Mouse (Mus musculus) A20 (cell line): ENCODE measurements around the gene Adgrl2.

ENCODE experiments used
- DNase-seq: peaks from one replicate; pipeline ENCODE4 v3.0.0-alpha.2; 2011; ENCODE audit warnings: low read depth, low spot score

Gene Adgrl2

GRCm38 (mm10) chr3:148885980-148886668, 104.2 kb downstream of the Adgrl2 start:
- peak; percentile 9 for DNase-seq

- no peak for DNase-seq
Observed at GRCm38 (mm10) chr3:148885184-148885583, 105.2 kb downstream of the Adgrl2 start.

GRCm38 (mm10) chr3:148881431-148881830, 108.9 kb downstream of the Adgrl2 start:
- no peak for DNase-seq

- no peak for DNase-seq
Observed at GRCm38 (mm10) chr3:148872563-148872962, 117.8 kb downstream of the Adgrl2 start.

GRCm38 (mm10) chr3:148871792-148872464, 118.4 kb downstream of the Adgrl2 start:
- no peak for DNase-seq

- DNase-seq: no peak
Observed at GRCm38 (mm10) chr3:148867618-148868017, 122.7 kb downstream of the Adgrl2 start.

- no peak for DNase-seq
Observed at GRCm38 (mm10) chr3:148866633-148867032, 123.7 kb downstream of the Adgrl2 start.

GRCm38 (mm10) chr3:148866053-148866452, 124.3 kb downstream of the Adgrl2 start:
- DNase-seq: no peak

GRCm38 (mm10) chr3:148865234-148865633, 125.1 kb downstream of the Adgrl2 start:
- no peak for DNase-seq

GRCm38 (mm10) chr3:148861860-148862259, 128.5 kb downstream of the Adgrl2 start:
- DNase-seq: no peak

- DNase-seq: no peak
Observed at GRCm38 (mm10) chr3:148854306-148854910, 135.9 kb downstream of the Adgrl2 start.

- DNase-seq: no peak
Observed at GRCm38 (mm10) chr3:148853372-148853771, 137.0 kb downstream of the Adgrl2 start.

GRCm38 (mm10) chr3:148852556-148852955, 137.8 kb downstream of the Adgrl2 start:
- DNase-seq: no peak

GRCm38 (mm10) chr3:148850821-148851220, 139.5 kb downstream of the Adgrl2 start:
- DNase-seq: no peak

- no peak for DNase-seq
Observed at GRCm38 (mm10) chr3:148848366-148848765, 142.0 kb downstream of the Adgrl2 start.

GRCm38 (mm10) chr3:148844182-148844581, 146.2 kb downstream of the Adgrl2 start:
- DNase-seq: no peak

- no peak for DNase-seq
Observed at GRCm38 (mm10) chr3:148842533-148842932, 147.8 kb downstream of the Adgrl2 start.

GRCm38 (mm10) chr3:148838835-148839296, 151.5 kb downstream of the Adgrl2 start:
- DNase-seq: no peak

- no peak for DNase-seq
Observed at GRCm38 (mm10) chr3:148838095-148838834, 152.1 kb downstream of the Adgrl2 start.

- no peak for DNase-seq
Observed at GRCm38 (mm10) chr3:148835136-148835535, 155.2 kb downstream of the Adgrl2 start.

GRCm38 (mm10) chr3:148833070-148833769, 157.1 kb downstream of the Adgrl2 start:
- no peak for DNase-seq
